Mouse (Mus musculus) liver, adult (tissue): ENCODE measurements around the gene Wdr54.

ENCODE experiments used
- GATA4 ChIP-seq: IDR thresholded peaks from 2 replicates; pipeline ENCODE4 v1.6.1; 2014; ENCODE audit warnings: mild to moderate bottlenecking, low read length; ENCODE audit not compliant: insufficient replicate concordance

Gene Wdr54

DNA sequence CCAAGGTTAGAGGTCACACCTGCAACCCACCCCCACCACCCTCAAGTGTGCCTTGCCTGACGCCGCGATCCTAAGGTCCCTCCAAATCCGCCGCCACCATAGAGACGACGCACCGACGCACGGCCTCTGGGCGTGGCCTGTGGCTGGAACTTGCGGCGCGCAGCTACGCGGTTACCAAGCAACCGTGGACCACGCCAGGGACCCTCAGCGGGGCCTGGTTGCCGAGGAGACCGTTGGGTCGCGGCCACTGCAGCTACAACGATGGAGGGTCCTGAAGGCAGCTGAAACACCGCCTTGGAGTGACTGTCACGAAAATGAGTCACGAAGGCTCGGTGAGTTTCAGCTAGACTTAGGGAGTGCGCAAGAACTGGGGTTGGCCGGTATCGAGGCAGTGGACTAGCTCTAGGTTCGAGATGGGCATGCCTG, at the start of gene Wdr54, which contains the start of gene 1700003E16Rik:
Wdr54 (minus strand) TSS at position 139 of the 426 bp plus-strand sequence.
1700003E16Rik (plus strand) TSS at position 146 of the 426 bp plus-strand sequence.
- no peak for TF ChIP-seq GATA4

DNA sequence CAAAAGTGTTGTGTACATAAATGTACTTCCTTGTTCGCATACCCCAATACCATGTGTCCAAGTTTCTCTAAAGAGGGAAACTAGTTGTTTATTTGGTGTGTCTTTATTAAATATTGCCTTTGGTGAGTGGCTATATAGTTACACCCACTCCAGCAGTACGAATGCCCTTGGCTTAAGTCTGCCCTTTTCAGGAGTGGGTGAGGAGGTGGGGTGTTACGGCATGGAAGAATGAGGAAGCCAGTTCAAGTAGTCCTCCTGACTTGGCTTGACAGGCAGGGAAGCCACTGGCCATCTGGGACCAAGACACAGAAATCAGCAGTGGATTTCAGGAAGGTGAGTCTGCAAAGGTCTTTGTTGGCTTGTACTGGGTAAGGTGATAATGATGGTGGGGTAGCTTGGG, 49.7 kb upstream of the Wdr54 start:
- TF ChIP-seq GATA4, result no peak

DNA sequence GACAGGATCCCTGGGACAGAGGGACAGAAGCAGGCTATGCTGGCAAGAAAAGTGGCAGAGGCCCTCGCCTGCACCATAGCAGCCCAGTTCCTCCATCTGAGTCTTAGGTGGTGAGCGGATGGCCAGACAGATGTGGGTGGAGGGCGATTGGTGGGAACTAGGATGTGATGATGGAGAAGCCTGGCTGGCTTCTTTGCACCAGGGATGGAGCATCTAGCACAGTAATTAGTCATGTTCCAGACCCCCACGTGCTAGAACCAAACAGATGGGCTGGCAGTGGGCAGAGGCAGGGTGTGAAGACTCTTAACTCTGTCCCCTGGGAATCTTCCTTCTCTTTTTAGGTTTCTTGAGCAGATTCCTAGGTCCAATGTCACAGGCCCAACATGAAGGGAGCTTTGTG, 47.1 kb upstream of the Wdr54 start:
- TF ChIP-seq GATA4, result no peak

DNA sequence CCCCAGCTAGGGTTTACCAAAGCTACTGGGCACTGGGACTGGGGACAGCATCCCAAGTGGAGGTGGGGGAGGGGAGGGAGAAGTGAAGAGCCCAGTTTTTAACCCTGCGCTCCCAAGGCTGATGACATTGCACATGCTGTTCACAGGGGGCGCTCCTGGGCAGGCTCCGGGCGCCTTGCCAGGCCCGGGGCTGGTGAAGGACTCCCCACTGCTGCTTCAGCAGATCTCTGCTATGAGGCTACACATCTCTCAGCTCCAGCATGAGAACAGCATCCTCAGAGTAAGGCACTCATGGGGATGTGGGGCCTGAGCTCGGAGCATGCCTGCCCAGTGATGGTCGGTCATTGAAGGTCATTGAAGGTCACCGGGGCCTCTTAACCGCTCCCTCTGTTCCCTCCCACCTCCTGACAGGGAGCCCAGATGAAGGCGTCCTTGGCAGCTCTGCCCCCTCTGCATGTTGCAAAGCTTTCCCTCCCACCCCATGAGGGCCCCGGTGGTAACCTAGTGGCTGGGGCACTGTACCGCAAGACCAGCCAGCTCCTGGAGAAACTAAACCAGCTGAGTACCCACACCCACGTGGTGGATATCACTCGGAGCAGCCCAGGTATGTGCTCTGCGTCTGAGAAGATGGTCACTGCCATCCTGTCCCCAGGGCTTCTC, 41.3 kb upstream of the Wdr54 start:
- TF ChIP-seq GATA4, result no peak

DNA sequence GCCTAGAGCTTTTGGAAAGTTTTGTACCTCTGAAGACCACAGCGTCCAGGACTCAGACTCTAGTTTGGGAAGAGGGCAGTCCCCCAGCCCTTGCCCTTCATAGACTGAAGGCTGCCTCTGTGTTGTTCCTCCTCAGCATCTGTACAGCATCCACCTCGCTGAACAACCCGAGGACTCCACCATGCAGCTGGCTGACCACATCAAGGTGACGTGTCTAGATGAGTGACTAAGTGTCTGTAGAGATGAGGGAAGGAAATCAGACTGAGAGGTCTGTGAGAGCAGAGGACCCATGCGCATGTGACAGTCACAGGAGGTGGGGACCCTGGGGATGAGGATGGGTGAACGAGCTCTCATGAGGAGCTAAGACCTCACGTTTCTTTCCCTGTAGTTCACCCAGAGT, 37.4 kb upstream of the Wdr54 start:
- no peak for TF ChIP-seq GATA4

DNA sequence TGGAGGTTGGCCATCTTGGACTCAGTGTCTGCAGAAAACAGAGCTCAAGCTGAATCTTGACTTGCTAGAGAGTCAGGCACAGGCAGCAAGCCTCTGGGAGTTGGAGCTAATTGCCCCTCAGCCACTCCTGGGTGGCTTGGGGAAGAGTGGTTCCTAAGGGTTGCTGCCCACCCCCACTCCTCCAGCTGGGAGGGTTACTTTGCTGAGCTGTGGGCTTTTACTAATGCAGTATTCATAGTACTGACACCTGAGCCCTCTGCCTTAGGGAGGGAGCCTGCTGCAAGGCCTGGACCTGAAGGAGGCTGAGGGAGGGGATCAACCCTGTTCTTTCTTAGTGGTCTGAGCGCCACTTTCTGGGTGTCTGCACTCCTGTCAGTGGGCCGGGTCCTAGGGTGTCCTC, 30.7 kb upstream of the Wdr54 start:
- TF ChIP-seq GATA4, result no peak

DNA sequence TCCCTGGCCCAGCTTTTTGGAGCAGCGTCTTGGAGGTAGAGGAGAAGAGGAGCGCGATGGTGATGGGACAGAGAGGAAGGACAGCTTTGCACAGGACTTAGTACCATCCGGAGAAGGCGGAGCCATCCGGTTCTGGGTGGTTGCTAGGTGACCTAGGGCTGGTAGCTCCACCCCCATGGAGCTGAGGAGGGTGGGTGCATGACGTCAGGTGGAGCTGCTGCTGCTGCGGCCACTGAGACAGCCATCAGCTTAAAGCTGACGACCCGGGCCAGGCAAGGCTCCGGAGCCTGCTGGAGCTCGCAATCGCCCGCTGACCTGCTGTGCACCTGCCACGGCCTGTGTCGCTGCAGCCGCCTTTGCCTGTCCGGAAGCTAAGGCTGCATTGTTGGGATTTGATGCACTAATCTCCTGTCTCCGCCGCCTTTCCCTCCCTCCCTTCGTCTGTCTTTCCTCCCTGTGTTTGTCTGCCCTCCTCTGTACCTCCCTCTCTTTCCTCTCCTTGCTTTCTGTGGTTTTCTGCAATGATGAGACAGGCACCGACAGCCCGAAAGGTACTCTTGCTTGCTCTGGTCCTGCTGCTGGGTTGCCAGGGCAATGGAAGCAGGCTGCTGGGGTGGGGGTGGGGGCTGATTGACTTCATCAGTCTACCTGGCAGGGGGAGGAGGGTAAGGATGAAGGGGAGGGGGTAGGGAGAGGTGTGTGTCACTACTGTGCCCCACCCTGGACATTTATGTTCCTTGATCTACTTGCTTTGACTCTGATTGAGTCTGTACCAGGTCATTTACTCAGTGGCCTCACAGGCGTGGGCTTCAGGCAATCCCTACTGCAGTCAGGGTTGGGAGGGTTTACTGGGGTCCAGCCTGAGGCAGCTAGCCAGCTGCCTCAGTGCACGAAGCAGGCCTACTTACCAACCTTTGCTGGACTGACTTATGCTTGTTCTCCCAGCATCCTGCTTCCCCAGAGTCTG, 30.0 kb upstream of the Wdr54 start:
- TF ChIP-seq GATA4, result no peak

DNA sequence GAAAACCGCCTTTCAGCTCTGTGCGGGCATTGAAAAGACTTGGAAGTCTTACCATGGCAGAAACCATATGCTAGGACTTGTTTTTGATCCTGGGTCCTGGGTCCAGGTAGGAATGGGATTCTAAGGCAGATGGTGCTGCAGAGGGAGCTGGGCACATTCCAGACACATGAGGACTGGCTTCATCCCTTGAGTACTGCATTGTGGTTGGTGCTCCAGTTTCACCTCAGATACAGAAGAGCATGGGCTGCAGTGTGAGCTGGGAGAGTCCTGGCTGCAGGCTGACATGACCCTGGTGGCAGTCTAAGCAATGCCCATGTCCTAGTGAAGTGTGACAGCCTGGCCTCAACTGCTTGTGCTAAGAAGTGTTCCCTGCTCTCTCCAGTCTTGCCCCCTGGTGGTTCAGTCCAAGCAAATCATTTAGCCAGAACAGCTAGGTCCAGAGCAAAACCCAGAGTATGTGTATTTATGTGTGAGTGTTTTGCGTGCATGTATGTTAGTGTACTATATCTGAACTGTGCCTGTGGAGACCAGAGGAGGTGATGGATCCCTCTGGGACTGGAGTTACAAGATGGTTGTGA, 28.8 kb upstream of the Wdr54 start:
- no peak for TF ChIP-seq GATA4

DNA sequence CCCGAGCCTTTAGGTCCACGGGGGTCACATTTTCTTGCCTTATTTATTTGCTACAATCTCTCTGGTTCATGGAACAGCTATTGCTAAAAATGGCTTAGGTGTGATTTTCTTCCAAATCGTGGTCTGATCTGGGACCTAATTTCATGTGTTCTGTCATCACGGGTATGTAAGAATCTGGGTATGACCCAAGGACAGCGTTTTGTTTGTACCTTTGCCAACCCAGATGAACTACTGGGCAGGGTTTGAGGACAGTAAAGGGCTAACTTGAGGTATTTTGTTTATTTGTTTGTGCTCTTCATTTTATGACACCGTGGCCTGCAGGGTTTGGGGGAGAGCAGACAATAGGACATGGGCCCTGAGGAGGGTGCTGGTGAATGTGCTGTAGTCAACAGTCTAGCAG, 24.4 kb upstream of the Wdr54 start:
- no peak for TF ChIP-seq GATA4

DNA sequence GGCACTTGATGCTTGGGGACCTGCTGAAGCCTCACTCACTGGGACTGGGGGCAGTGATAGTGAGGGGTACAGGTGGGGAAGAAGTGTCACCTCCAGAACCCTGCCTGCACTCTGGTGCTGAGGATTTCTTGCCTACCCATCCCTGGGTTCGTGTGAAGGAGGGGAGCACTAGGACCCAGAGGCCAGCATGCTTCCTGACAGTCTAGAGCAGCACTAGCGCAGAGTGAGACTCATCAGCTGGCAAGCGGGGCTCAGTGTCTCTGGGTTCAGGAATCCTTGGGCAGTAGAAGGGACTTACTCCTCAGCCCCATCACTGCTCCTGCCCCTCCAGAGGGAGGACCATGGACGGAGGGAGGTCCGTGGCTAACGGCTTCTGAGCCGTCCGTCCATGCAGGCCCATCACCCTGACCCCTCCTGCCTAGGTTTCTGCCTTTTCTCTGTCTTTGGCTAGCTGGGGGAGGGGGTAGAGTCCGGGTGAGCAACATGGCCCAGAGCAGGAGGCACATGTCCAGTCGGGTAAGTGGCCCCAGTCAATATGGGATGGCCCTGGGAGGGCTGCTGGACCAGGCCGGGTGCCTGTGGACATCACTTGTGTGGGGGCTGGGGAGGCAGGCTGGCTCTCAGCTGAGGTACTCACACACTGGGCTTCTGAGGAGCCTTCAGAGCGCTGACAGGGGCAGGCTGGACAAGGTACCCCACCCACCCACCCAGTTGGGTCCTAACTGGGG, 23.4 kb upstream of the Wdr54 start:
- TF ChIP-seq GATA4, result no peak

DNA sequence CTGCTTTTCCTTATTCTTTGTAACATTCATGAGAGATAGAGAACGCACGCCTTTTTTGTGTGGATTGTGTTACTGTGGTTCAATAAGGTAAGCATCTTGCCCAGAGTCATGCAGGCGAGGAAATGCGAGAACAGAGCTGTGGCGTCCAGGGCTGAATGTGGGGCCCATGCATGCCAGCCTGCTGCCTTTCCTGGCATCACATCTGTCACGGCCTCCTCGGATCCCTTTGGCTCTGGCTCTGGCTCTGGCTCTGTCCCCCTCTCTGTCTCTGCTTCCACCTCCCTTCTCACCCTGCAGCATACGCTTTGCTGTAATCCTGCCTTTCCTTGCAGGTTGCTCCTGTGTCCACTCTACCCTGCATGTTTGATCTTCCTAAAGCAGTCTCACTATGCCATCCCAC, 19.8 kb upstream of the Wdr54 start:
- no peak for TF ChIP-seq GATA4

DNA sequence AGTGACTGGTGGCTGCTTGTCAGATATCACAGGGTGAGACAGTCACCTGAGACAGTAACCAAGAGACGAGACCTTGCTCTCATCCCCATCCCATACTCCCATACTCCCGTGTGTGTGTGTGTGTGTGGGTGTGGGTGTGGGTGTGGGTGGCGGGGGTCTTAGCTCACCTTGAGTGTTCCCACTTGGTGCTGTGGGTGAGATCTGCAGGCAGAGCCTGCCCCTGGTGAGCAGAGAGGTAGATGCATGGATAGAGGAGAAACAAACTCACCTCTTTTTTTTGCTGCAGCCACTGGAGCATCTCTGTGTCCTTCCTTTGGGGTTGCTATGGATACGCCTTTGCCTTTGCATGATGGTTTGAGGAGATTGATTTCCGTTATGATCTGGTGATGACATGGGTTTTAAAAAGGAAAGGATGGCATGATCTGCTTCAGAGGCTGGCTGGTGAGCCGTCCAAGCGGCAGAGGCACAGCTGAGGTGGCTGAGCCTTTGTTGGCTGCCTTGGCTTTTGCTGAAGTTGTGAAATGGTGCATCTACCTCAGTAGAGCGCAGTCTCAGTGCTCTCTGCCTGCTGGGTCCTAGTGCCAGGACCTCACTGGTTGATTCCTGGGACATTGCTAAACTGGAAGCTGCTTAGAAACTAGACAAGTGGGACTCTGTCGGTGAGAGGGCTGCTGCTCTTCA, 16.2 kb upstream of the Wdr54 start:
- TF ChIP-seq GATA4, result no peak

DNA sequence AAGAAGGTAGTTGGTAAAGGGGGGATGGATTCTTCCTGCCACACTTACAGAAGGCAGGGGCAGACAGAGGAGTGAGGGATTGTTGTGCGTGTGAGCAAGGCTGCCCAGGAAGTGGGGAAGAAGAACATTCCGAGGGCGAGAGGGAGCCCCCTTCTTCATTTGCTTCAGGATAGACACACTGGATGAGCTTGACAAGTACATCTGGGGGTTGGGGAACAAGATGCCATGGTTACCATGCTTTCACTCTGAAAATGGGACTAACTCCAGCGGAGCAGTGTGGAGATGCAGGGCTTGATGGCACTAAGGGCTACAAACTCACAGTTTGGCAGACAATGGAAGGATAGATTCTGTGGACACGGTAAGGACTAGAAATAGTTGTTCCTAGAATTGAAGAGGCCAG, 14.9 kb upstream of the Wdr54 start:
- no peak for TF ChIP-seq GATA4

DNA sequence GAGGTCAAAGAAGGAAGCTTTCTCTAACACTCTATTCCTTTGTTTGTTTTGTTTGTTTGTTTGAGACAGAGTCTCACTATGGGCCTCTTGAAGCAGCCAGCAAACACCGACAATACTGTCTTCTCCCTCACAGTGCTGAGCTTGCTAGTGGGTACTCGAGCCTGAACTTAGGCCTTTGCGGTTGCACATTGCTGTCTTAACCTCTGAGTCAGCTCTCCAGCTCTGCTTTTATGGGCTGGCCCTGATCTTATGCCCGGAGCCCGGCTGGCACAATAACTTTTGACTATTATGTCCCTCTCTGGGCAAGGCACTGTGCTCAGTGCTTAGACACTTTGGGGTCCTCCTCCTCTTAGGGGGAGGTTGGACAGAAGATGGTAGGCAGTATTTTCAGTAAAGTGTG, 13.7 kb upstream of the Wdr54 start:
- no peak for TF ChIP-seq GATA4

DNA sequence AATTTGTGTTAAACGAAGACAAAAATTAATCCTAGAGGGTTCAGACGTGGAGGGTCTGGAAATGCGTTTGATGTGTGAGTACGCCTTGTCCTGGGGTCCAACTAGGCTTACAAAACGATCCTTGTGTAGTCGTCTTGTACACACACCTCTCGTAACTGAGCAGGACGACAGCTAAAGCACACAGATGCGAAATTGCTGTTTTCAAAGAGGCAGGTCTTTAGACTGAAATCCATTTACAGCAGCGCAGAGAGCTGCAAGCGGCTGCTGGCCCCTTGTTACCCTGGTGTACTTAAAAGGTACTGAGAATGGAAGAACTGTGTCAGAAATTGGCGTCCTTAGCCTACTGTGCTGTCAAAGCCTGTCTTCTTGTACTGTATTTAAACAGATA, 10.0 kb upstream of the Wdr54 start:
- no peak for TF ChIP-seq GATA4
